Mouse (Mus musculus) embryonic fibroblast, embryonic 13.5 days (primary cell): Measurements from ENCODE around the gene Elmo1.

Source experiments
- CTCF ChIP-seq: IDR thresholded peaks from 2 replicates; pipeline ENCODE4 v1.5.1; 2011; ENCODE audit warnings: mild to moderate bottlenecking, control low read depth, low read length, moderate library complexity, borderline replicate concordance; ENCODE audit not compliant: insufficient read depth
- POLR2A ChIP-seq: IDR thresholded peaks from 2 replicates; pipeline ENCODE4 v1.6.1; 2011; ENCODE audit warnings: low read depth, mild to moderate bottlenecking, control low read depth, low read length, moderate library complexity

GRCm38 (mm10) chr13:20117691-20118090 lies 27.3 kb downstream of the Elmo1 start:
- no peak for TF ChIP-seq CTCF
- TF ChIP-seq POLR2A = no peak
